Mouse (Mus musculus) brain, embryonic 14.5 days (tissue): ENCODE measurements around the gene Wdr81. TPM values are rescaled to one million over a fixed set of nuclear protein-coding genes. Genes with fewer than 3 reads are reported as not detected.

ENCODE experiments used
- DNase-seq: peaks from one replicate; pipeline ENCODE4 v3.0.0-alpha.2; 2011; ENCODE audit warnings: low read depth
- CTCF ChIP-seq: fragments of 200-500 bp; IDR thresholded peaks from 2 replicates; pipeline ENCODE4 v1.5.1; 2012; ENCODE audit warnings: inconsistent platforms, mild to moderate bottlenecking, moderate library complexity, borderline replicate concordance; ENCODE audit not compliant: insufficient read depth, insufficient read length; ENCODE audit errors: extremely low read depth
- POLR2A ChIP-seq: fragments of 200-500 bp; IDR thresholded peaks from 2 replicates; pipeline ENCODE4 v1.6.1; 2012; ENCODE audit warnings: mild to moderate bottlenecking, inconsistent platforms, borderline replicate concordance; ENCODE audit not compliant: poor library complexity, insufficient read depth, insufficient read length, severe bottlenecking; ENCODE audit errors: extremely low read depth
- polyA plus RNA-seq: library from polyadenylated mRNA; depleted of rRNA; stranded (reverse); fragments of >200 nt; gene quantifications from 2 replicates; pipeline ENCODE4 v1.2.3, GENCODE M21; 2012

The Wdr81 gene
- polyA plus RNA-seq, 1 experiment, result 13.4 TPM

- no peak for DNase-seq
- TF ChIP-seq CTCF (no peak), POLR2A (no peak)
Measured at GRCm38 (mm10) chr11:75468410-75468809, 13.9 kb upstream of the Wdr81 start.

- no peak for DNase-seq
- TF ChIP-seq CTCF, result no peak
- no peak for TF ChIP-seq POLR2A
Measured at GRCm38 (mm10) chr11:75467512-75468215, 13.1 kb upstream of the Wdr81 start.

GRCm38 (mm10) chr11:75466731-75467505, 12.4 kb upstream of the Wdr81 start:
- no peak for DNase-seq
- TF ChIP-seq CTCF, result no peak
- TF ChIP-seq POLR2A, result no peak

DNA sequence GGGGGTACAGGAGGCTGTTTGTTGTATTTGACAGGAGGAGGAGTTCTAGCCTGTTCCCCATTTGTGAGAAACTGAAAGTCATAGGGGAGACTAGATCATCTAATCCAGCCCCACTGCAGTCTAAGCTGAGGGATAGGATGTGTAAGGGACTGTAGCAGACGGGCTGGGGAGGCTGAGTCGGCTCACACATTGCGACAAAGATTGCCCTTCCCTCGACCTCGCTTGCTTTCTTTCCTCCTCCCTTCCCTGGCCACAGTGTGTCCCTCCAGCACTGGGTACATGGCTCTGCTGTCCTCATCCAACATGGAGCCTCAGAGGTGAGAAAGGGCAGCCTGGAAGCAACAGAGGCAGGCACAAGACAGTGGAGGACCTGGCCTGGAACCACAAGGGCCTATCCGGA, 10.5 kb upstream of the Wdr81 start:
- TF ChIP-seq POLR2A (no peak), CTCF (no peak)
- no peak for DNase-seq

DNA sequence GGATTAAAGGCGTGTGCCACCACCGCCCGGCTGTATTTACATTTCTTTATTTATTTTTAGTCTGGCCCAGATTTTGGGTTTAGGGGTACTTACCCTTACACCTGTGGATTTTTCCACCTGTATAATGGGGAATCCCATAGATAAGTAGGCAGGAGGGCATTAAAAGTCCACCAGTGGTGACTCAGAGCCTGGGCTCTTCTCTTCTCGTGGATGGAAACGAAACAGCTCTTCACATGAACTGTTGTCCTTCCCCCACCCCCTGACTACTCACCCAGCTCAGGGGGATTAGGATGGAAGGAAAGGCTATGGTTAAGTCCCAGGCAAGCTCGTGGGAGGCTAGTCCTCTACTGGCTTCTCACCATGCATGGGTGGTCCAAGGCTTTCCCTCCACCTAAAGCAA, 9.9 kb upstream of the Wdr81 start:
- TF ChIP-seq CTCF (no peak), POLR2A (no peak)
- no peak for DNase-seq

GRCm38 (mm10) chr11:75463624-75464023, 9.1 kb upstream of the Wdr81 start:
- no peak for DNase-seq
- TF ChIP-seq POLR2A (no peak), CTCF (no peak)

GRCm38 (mm10) chr11:75462865-75463336, 8.4 kb upstream of the Wdr81 start:
- DNase-seq, result peak; percentile 66
- TF ChIP-seq CTCF, result no peak
- TF ChIP-seq POLR2A, result no peak

DNA sequence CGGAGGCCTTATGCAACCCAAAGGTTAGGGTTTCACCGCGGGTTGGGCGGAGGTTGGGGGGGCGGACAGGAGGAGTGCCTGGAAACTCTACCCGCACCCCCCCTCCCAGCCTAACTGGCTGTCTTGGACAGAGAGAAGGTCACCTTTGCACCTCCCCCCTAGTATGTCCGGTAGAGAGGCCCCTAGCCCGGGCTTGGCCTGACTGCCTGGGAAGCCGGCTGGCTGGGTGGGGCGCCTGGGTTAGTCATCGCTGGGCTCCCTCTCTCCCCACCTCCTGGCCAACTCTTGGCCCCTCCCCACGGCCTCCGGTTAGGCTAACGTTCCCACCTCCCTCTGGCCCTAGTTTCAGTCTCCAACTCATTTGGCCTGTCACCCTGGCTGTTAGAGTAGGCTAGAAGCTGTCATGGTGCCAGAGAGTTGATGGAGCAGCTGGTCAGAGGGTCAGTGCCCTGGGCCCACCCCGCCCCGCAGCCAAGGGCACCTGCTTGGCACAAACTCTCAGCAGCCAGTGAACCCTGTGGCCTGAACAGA, 7.8 kb upstream of the Wdr81 start:
- no peak for DNase-seq
- no peak for TF ChIP-seq CTCF
- TF ChIP-seq POLR2A, result no peak

DNA sequence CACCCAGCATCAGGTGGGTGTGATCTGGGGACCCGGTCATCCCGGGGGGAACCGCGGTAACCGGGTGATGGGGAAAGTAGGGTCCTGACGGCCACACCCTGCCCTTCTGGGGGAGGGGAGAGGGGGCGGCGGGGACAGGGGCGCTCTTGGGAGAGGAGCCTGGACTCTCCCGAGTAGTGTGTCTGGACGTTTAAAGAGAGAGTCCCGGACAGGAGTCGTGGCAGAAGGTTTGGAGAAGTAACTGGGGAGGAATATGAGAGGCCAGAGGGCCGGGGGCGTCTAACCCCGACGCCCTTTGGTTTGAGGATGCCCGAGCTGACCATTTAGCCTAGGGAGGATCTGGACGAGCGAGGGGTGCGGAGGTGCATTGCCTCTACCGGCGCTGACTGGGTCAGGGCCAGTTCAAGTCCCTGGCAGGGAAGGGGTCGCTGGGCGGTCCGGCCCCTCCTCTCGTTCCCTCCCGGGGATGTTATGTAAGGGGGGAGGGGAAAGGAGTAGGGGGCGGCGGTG, 7.3 kb upstream of the Wdr81 start:
- no peak for DNase-seq
- no peak for TF ChIP-seq POLR2A
- no peak for TF ChIP-seq CTCF

- DNase-seq, result peak; percentile 100
- peak; percentile 55; the same call in 1 of the 2 replicates for TF ChIP-seq POLR2A
- no peak for TF ChIP-seq CTCF
Measured at GRCm38 (mm10) chr11:75460844-75461742, 6.6 kb upstream of the Wdr81 start, which contains the start of gene Tlcd2. Gene Tlcd2, plus strand, starts transcription at chr11:75461715.
